Mouse (Mus musculus): ENCODE measurements at regions not wholly inside any gene's neighbourhood (a gene's known extent, or its start where the extent isn't known, plus 50 kb on each side); places are given as distances from the start of the nearest gene placed in this dataset.

GRCm38 (mm10) chr9:41272596-41272995, 111.1 kb upstream of the Ubash3b start:
- Histone ChIP-seq H3K4me3 (ENCODE audit: low read depth, low read length) (no peak overlapping the region), H3K4me2 (replicated peaks; ENCODE audit: low read depth) (no peak overlapping the region; the same call in 1 of the 2 replicates), H3K9ac (ENCODE audit: low read depth, low read length) (no peak overlapping the region), H3K9me3 (ENCODE audit: control insufficient read depth) (no peaks in the 10 kb centered on the region), H3K27ac (ENCODE audit: low read depth, low read length) (no peak overlapping the region), H3K4me1 (replicated peaks; ENCODE audit: control insufficient read depth, insufficient read depth, low read length) (no peaks in the 10 kb centered on the region), H3K27me3 (replicated peaks; ENCODE audit: control insufficient read depth, insufficient read depth, low read length) (no peaks in the 10 kb centered on the region), H3K36me3 (ENCODE audit: control insufficient read depth, insufficient read depth) (no peaks in the 10 kb centered on the region)
- TF ChIP-seq CTCF (IDR thresholded peaks at IDR 0.05; ENCODE audit: low read depth) = no peak
- no peak for ATAC-seq
- 27% methylated on average over 6 of the region's 6 CpGs for WGBS

- H3K9me3 ChIP-seq (ENCODE audit: control insufficient read depth) = no peaks in the 10 kb centered on the region
- no peak overlapping the region for H3K4me2 ChIP-seq (replicated peaks; ENCODE audit: low read depth)
- no peaks in the 10 kb centered on the region for H3K4me1 ChIP-seq (replicated peaks; ENCODE audit: control insufficient read depth, insufficient read depth, low read length)
- no peak for TF ChIP-seq CTCF (IDR thresholded peaks at IDR 0.05; ENCODE audit: low read depth)
- H3K36me3 ChIP-seq (ENCODE audit: control insufficient read depth, insufficient read depth) = no peaks in the 10 kb centered on the region
- no peaks in the 10 kb centered on the region for H3K27me3 ChIP-seq (replicated peaks; ENCODE audit: control insufficient read depth, insufficient read depth, low read length)
- no peak overlapping the region for H3K4me3 ChIP-seq (ENCODE audit: low read depth, low read length)
- ATAC-seq = no peak
- no peak overlapping the region for H3K27ac ChIP-seq (ENCODE audit: low read depth, low read length)
- H3K9ac ChIP-seq (ENCODE audit: low read depth, low read length) = no peak overlapping the region
- WGBS = 25% methylated on average over 3 of the region's 3 CpGs
Measured at GRCm38 (mm10) chr9:41268112-41268511, 106.6 kb upstream of the Ubash3b start.

- no peak for ATAC-seq
- H3K4me1 ChIP-seq (replicated peaks; ENCODE audit: control insufficient read depth, insufficient read depth, low read length) = no peaks in the 10 kb centered on the region
- H3K9ac ChIP-seq (ENCODE audit: low read depth, low read length) = no peak overlapping the region
- no peak overlapping the region for H3K4me2 ChIP-seq (replicated peaks; ENCODE audit: low read depth)
- no peak overlapping the region for H3K4me3 ChIP-seq (ENCODE audit: low read depth, low read length)
- H3K9me3 ChIP-seq (ENCODE audit: control insufficient read depth) = no peaks in the 10 kb centered on the region
- 68% methylated on average over 6 of the region's 6 CpGs for WGBS
- H3K36me3 ChIP-seq (ENCODE audit: control insufficient read depth, insufficient read depth) = no peaks in the 10 kb centered on the region
- TF ChIP-seq CTCF (IDR thresholded peaks at IDR 0.05; ENCODE audit: low read depth) = no peak
- H3K27me3 ChIP-seq (replicated peaks; ENCODE audit: control insufficient read depth, insufficient read depth, low read length) = no peaks in the 10 kb centered on the region
- H3K27ac ChIP-seq (ENCODE audit: low read depth, low read length) = no peak overlapping the region
Measured at GRCm38 (mm10) chr9:41264485-41264884, 103.0 kb upstream of the Ubash3b start.

- no peak overlapping the region for H3K27ac ChIP-seq (ENCODE audit: low read depth, low read length)
- no peak for TF ChIP-seq CTCF (IDR thresholded peaks at IDR 0.05; ENCODE audit: low read depth)
Measured at GRCm38 (mm10) chr9:41257244-41257643, 95.7 kb upstream of the Ubash3b start.

GRCm38 (mm10) chr9:41242372-41242771, 80.9 kb upstream of the Ubash3b start:
- Histone ChIP-seq H3K27me3 (replicated peaks; ENCODE audit: control insufficient read depth, insufficient read depth, low read length) (no peaks in the 10 kb centered on the region), H3K9ac (ENCODE audit: low read depth, low read length) (no peak overlapping the region), H3K27ac (ENCODE audit: low read depth, low read length) (no peak overlapping the region), H3K4me1 (replicated peaks; ENCODE audit: control insufficient read depth, insufficient read depth, low read length) (no peaks in the 10 kb centered on the region), H3K36me3 (ENCODE audit: control insufficient read depth, insufficient read depth) (no peaks in the 10 kb centered on the region), H3K4me2 (replicated peaks; ENCODE audit: low read depth) (no peak overlapping the region), H3K9me3 (ENCODE audit: control insufficient read depth) (no peaks in the 10 kb centered on the region), H3K4me3 (ENCODE audit: low read depth, low read length) (no peak overlapping the region)
- no peak for ATAC-seq
- WGBS = 86% methylated on average over 7 of the region's 7 CpGs
- TF ChIP-seq CTCF (IDR thresholded peaks at IDR 0.05; ENCODE audit: low read depth) = 0 out of 2 replicates have a peak, but pooled peaks have one; percentile 14

More at GRCm38 (mm10) chr9:41257244-41257643, 95.7 kb upstream of the Ubash3b start:
- Histone ChIP-seq H3K27me3 (replicated peaks; ENCODE audit: control insufficient read depth, insufficient read depth, low read length) (no peaks in the 10 kb centered on the region), H3K4me3 (ENCODE audit: low read depth, low read length) (no peak overlapping the region), H3K9ac (ENCODE audit: low read depth, low read length) (no peak overlapping the region), H3K4me2 (replicated peaks; ENCODE audit: low read depth) (no peak overlapping the region), H3K4me1 (replicated peaks; ENCODE audit: control insufficient read depth, insufficient read depth, low read length) (no peaks in the 10 kb centered on the region), H3K36me3 (ENCODE audit: control insufficient read depth, insufficient read depth) (no peaks in the 10 kb centered on the region), H3K9me3 (ENCODE audit: control insufficient read depth) (no peaks in the 10 kb centered on the region)
- 68% methylated on average over 1 of the region's 1 CpGs for WGBS
- ATAC-seq = no peak

- ATAC-seq = no peak
- H3K9me3 ChIP-seq (ENCODE audit: control insufficient read depth) = no peaks in the 10 kb centered on the region
- H3K4me1 ChIP-seq (replicated peaks; ENCODE audit: control insufficient read depth, insufficient read depth, low read length) = no peaks in the 10 kb centered on the region
- H3K4me2 ChIP-seq (replicated peaks; ENCODE audit: low read depth) = no peak overlapping the region
- 73% methylated on average over 5 of the region's 5 CpGs for WGBS
- H3K4me3 ChIP-seq (ENCODE audit: low read depth, low read length) = no peak overlapping the region
- no peaks in the 10 kb centered on the region for H3K27me3 ChIP-seq (replicated peaks; ENCODE audit: control insufficient read depth, insufficient read depth, low read length)
- no peak overlapping the region for H3K9ac ChIP-seq (ENCODE audit: low read depth, low read length)
- H3K27ac ChIP-seq (ENCODE audit: low read depth, low read length) = no peak overlapping the region
- no peak for TF ChIP-seq CTCF (IDR thresholded peaks at IDR 0.05; ENCODE audit: low read depth)
- no peaks in the 10 kb centered on the region for H3K36me3 ChIP-seq (ENCODE audit: control insufficient read depth, insufficient read depth)
Measured at GRCm38 (mm10) chr9:41239097-41239451, 77.6 kb upstream of the Ubash3b start.
